Mouse (Mus musculus): ENCODE data around the gene Gm38431. TPM values are rescaled to one million over a fixed set of nuclear protein-coding genes. Genes with fewer than 3 reads are reported as not detected.

Gm38431 gene
- polyA plus RNA-seq, 1 experiment from 2014 or later = 3.0 TPM

- Histone ChIP-seq H3K27me3 (ENCODE audit: insufficient read depth, low read length) (no peaks in the 10 kb centered on the region), H3K4me2 (no peak overlapping the region), H3K4me1 (ENCODE audit: insufficient read depth) (no peaks in the 10 kb centered on the region), H3K9ac (no peak overlapping the region), H3K9me3 (ENCODE audit: low read depth, low read length) (no peaks in the 10 kb centered on the region), H3K4me3 (ENCODE audit: low read depth, low read length) (no peak overlapping the region), H3K27ac (ENCODE audit: low read depth) (no peak overlapping the region), H3K36me3 (ENCODE audit: insufficient read depth) (0 out of 2 replicates have a peak, but pooled peaks cover 3% of the 10 kb centered on the region)
- no peak for DNase-seq
- WGBS = 68% methylated on average over 6 of the region's 6 CpGs
- TF ChIP-seq CTCF (IDR thresholded peaks at IDR 0.05; ENCODE audit: low read depth) = no peak
- ATAC-seq (ENCODE audit: insufficient read depth) = no peak
Observed at GRCm38 (mm10) chr9:21104814-21105213, 13.0 kb upstream of the Gm38431 start.

DNA sequence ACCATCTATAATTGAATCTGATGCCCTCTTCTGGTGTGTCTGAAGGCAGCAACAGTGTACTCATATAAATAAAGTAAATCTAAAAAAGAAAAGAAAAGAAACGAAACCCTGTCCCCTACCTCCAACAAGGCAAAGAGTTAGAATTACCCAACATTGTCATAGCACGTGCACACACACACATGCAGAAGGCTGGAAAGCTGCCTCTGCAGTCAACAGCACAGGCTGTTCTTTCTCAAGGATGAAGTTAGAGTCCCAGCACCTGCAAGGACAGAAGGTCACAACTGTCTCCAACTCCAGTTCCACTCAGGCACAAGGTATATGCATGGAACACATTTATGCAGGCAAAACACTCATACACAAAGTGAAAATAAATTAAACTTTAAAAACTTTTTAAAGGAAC, 10.3 kb upstream of the Gm38431 start:
- H3K4me3 ChIP-seq (ENCODE audit: low read depth, low read length) = no peak overlapping the region
- no peaks in the 10 kb centered on the region for H3K4me1 ChIP-seq (ENCODE audit: insufficient read depth)
- no peak for DNase-seq
- 0 out of 2 replicates have a peak, but pooled peaks cover 3% of the 10 kb centered on the region for H3K36me3 ChIP-seq (ENCODE audit: insufficient read depth)
- no peaks in the 10 kb centered on the region for H3K9me3 ChIP-seq (ENCODE audit: low read depth, low read length)
- no peak for ATAC-seq (ENCODE audit: insufficient read depth)
- TF ChIP-seq CTCF (IDR thresholded peaks at IDR 0.05; ENCODE audit: low read depth) = no peak
- no peak overlapping the region for H3K9ac ChIP-seq
- no peak overlapping the region for H3K27ac ChIP-seq (ENCODE audit: low read depth)
- no peaks in the 10 kb centered on the region for H3K27me3 ChIP-seq (ENCODE audit: insufficient read depth, low read length)
- no peak overlapping the region for H3K4me2 ChIP-seq
- 80% methylated on average over 2 of the region's 2 CpGs for WGBS

DNA sequence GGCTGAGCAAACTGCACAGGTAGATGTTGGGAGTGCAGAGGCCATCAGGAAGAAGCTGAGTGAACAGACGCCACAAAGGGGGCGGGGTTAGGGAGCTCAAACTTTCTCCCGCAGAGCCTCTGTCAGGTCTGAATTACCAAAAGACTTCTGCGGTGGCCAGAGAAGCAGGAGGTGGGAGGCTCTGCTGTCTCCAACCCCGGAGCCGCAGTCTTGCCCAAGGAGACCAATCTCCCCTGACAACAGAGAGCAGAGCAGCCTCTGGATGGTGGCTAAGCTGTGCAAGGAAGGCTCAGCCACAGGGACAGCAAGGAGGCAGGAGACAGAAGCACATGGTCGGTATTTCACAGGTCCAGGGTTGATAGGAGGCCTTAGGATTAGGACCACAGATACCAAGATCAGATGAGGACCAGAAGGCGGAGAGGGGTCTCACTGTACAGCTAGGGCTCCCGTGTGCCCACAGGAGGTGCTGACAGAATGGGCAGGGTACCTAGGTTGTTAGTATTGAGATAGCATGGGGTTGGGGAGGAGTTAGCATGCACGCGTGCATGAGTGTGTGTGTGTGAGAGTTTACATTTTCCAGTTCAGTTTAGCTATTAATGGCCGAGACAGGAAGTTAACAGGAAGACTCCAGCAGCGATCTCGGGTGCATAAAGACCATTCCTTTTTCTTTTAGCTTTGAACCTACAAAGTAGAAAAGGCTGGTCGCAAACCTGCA, 8.8 kb upstream of the Gm38431 start:
- H3K27ac ChIP-seq (ENCODE audit: low read depth) = 0 out of 2 replicates have a peak overlapping the region, but pooled peaks have one; percentile 4
- DNase-seq (peak; percentile 12), ATAC-seq (ENCODE audit: insufficient read depth) (no peak)
- H3K36me3 ChIP-seq (ENCODE audit: insufficient read depth) = 0 out of 2 replicates have a peak, but pooled peaks cover 3% of the 10 kb centered on the region
- H3K4me2 ChIP-seq = no peak overlapping the region
- H3K9ac ChIP-seq = no peak overlapping the region; the same call in 1 of the 2 replicates
- 35% methylated on average over 15 of the region's 15 CpGs for WGBS
- H3K4me1 ChIP-seq (ENCODE audit: insufficient read depth) = no peaks in the 10 kb centered on the region
- H3K4me3 ChIP-seq (ENCODE audit: low read depth, low read length) = no peak overlapping the region
- TF ChIP-seq CTCF (IDR thresholded peaks at IDR 0.05; ENCODE audit: low read depth) = no peak
- H3K27me3 ChIP-seq (ENCODE audit: insufficient read depth, low read length) = no peaks in the 10 kb centered on the region
- no peaks in the 10 kb centered on the region for H3K9me3 ChIP-seq (ENCODE audit: low read depth, low read length)

- H3K9ac ChIP-seq = no peak overlapping the region
- H3K27ac ChIP-seq (ENCODE audit: low read depth) = no peak overlapping the region
- no peak for ATAC-seq (ENCODE audit: insufficient read depth)
- WGBS = 66% methylated on average over 8 of the region's 8 CpGs
- H3K36me3 ChIP-seq (ENCODE audit: insufficient read depth) = 0 out of 2 replicates have a peak, but pooled peaks cover 3% of the 10 kb centered on the region
- H3K4me2 ChIP-seq = no peak overlapping the region
- no peak for TF ChIP-seq CTCF (IDR thresholded peaks at IDR 0.05; ENCODE audit: low read depth)
- no peak overlapping the region for H3K4me3 ChIP-seq (ENCODE audit: low read depth, low read length)
- H3K4me1 ChIP-seq (ENCODE audit: insufficient read depth) = no peaks in the 10 kb centered on the region
- H3K9me3 ChIP-seq (ENCODE audit: low read depth, low read length) = no peaks in the 10 kb centered on the region
- DNase-seq = no peak
- no peaks in the 10 kb centered on the region for H3K27me3 ChIP-seq (ENCODE audit: insufficient read depth, low read length)
Observed at GRCm38 (mm10) chr9:21097793-21098192, 6.0 kb upstream of the Gm38431 start.

DNA sequence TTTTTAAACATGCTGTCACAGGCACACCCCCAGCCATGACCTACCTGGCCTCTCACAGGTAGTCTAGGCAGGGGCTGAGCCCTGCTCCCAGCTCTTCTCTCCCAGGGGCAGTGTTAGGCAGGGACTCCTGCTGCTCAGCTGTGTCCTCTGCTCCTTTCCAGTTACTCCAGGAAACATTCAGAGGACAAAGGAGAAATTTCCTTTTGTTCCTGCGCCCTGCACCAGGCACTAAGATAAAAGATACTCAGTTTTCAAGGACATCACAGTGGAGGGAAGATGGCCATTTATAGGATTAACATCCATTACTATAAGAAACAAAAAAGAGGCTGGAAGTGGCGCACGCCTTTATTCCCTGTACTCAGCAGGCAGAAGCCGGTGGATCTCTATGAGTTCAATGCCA, 4.2 kb upstream of the Gm38431 start:
- Histone ChIP-seq H3K4me1 (ENCODE audit: insufficient read depth) (no peaks in the 10 kb centered on the region), H3K4me3 (ENCODE audit: low read depth, low read length) (no peak overlapping the region), H3K9me3 (ENCODE audit: low read depth, low read length) (no peaks in the 10 kb centered on the region), H3K27me3 (ENCODE audit: insufficient read depth, low read length) (no peaks in the 10 kb centered on the region), H3K9ac (no peak overlapping the region), H3K4me2 (no peak overlapping the region), H3K27ac (ENCODE audit: low read depth) (no peak overlapping the region), H3K36me3 (ENCODE audit: insufficient read depth) (no peaks in the 10 kb centered on the region)
- 87% methylated on average over 4 of the region's 4 CpGs for WGBS
- ATAC-seq (ENCODE audit: insufficient read depth) (no peak), DNase-seq (no peak)
- TF ChIP-seq CTCF (IDR thresholded peaks at IDR 0.05; ENCODE audit: low read depth) = no peak

DNA sequence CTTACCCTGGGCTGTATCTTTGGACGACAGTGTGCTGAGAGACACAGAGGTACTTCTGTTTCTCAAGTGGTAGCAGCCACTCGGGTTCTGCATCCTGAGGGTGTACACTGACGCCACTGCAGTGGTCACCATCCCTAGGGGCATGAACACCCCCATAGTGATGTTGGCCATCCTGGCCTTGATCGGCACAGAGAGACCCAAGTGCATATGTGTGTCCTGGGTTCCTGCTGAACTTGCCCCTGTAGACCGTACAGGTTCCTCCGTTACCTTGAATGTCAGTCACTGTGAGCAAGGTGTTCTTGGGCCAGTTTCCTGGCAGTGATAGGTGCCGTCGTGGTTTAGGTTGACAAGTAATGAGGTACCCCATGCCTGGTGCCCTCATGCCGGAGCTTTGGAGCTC, 1.6 kb upstream of the Gm38431 start:
- H3K4me3 ChIP-seq (ENCODE audit: low read depth, low read length) = no peak overlapping the region
- no peak for DNase-seq
- no peaks in the 10 kb centered on the region for H3K27me3 ChIP-seq (ENCODE audit: insufficient read depth, low read length)
- TF ChIP-seq CTCF (IDR thresholded peaks at IDR 0.05; ENCODE audit: low read depth) = no peak
- H3K27ac ChIP-seq (ENCODE audit: low read depth) = no peak overlapping the region
- 93% methylated on average over 9 of the region's 9 CpGs for WGBS
- H3K9me3 ChIP-seq (ENCODE audit: low read depth, low read length) = no peaks in the 10 kb centered on the region
- H3K4me2 ChIP-seq = no peak overlapping the region
- no peak overlapping the region for H3K9ac ChIP-seq
- no peak for ATAC-seq (ENCODE audit: insufficient read depth)
- no peaks in the 10 kb centered on the region for H3K4me1 ChIP-seq (ENCODE audit: insufficient read depth)
- peaks cover 20% of the 10 kb centered on the region for H3K36me3 ChIP-seq (ENCODE audit: insufficient read depth)

- no peak for ATAC-seq (ENCODE audit: insufficient read depth)
- H3K27ac ChIP-seq (ENCODE audit: low read depth) = peak overlapping the region; percentile 91
- 3% methylated on average over 24 of the region's 24 CpGs for WGBS
- no peaks in the 10 kb centered on the region for H3K9me3 ChIP-seq (ENCODE audit: low read depth, low read length)
- no peak for TF ChIP-seq CTCF (IDR thresholded peaks at IDR 0.05; ENCODE audit: low read depth)
- no peaks in the 10 kb centered on the region for H3K4me1 ChIP-seq (ENCODE audit: insufficient read depth)
- peak overlapping the region; percentile 68 for H3K4me3 ChIP-seq (ENCODE audit: low read depth, low read length)
- no peak for DNase-seq
- peaks cover 43% of the 10 kb centered on the region for H3K36me3 ChIP-seq (ENCODE audit: insufficient read depth)
- no peaks in the 10 kb centered on the region for H3K27me3 ChIP-seq (ENCODE audit: insufficient read depth, low read length)
- peak overlapping the region; percentile 62 for H3K4me2 ChIP-seq
- peak overlapping the region; percentile 83 for H3K9ac ChIP-seq
Observed at GRCm38 (mm10) chr9:21090972-21091706, 658 bp downstream of the Gm38431 start.

Data from lung, embryonic 14.5 days (tissue).